12 mouse cellular contexts compared by ENCODE assay signal in genomic region chr1:4613305-4613704, GRCm38 (mm10).
"Had no signal": no experiment of that assay in that cellular context is flagged by ENCODE, and none has a peak within 500 bp of the region (broad histone marks: within the 10 kb centered on the region; RNA-seq: fewer than 3 reads in every experiment).

No protein-coding gene starts in this region.

- H3K9ac ChIP-seq: limb, embryonic 15.5 days; liver, embryonic 13.5 days; liver, postnatal 0 days; midbrain, embryonic 15.5 days; neural tube, embryonic 12.5 days had no signal

- ATAC-seq: hindbrain, embryonic 16.5 days; liver, postnatal 0 days; midbrain, embryonic 15.5 days had no signal

- H3K4me1 ChIP-seq: liver, embryonic 13.5 days; midbrain, embryonic 15.5 days; neural tube, embryonic 12.5 days had no signal

- H3K27ac ChIP-seq: limb, embryonic 15.5 days; liver, embryonic 13.5 days; midbrain, embryonic 10.5 days; midbrain, embryonic 15.5 days; neural tube, embryonic 12.5 days had no signal

- H3K4me2 ChIP-seq: limb, embryonic 15.5 days; liver, embryonic 13.5 days; midbrain, embryonic 15.5 days; neural tube, embryonic 12.5 days had no signal

- H3K4me3 ChIP-seq: limb, embryonic 15.5 days; liver, embryonic 13.5 days; midbrain, embryonic 10.5 days; midbrain, embryonic 15.5 days; neural tube, embryonic 12.5 days had no signal

- H3K9me3 ChIP-seq: limb, embryonic 15.5 days; liver, embryonic 13.5 days; midbrain, embryonic 15.5 days; neural tube, embryonic 12.5 days had no signal

- DNase-seq: kidney, adult 18-20 months; kidney, postnatal 14 days; liver, embryonic 13.5 days; liver, postnatal 0 days; spleen, adult 18-20 months; thymus, adult 2 months; thymus, postnatal 36 days had no signal

- H3K36me3 ChIP-seq: limb, embryonic 15.5 days; liver, embryonic 13.5 days; midbrain, embryonic 10.5 days; midbrain, embryonic 15.5 days; neural tube, embryonic 12.5 days had no signal

- H3K27me3 ChIP-seq: limb, embryonic 15.5 days; liver, embryonic 13.5 days; midbrain, embryonic 15.5 days; neural tube, embryonic 12.5 days had no signal
